Mouse (Mus musculus): ENCODE results near the gene Inpp5d. TPM values are rescaled to one million over a fixed set of nuclear protein-coding genes. Genes with fewer than 3 reads are reported as not detected.

Gene Inpp5d
- polyA plus RNA-seq, 1 experiment = 204 TPM

GRCm38 (mm10) chr1:87631584-87631983 lies 11.5 kb downstream of the Inpp5d start:
- no peak for TF ChIP-seq POLR2A (IDR thresholded peaks at IDR 0.05; ENCODE audit: low read depth, low read length)
- TF ChIP-seq CTCF (IDR thresholded peaks at IDR 0.05; ENCODE audit: extremely low read depth, insufficient read depth, insufficient read length, insufficient replicate concordance) = no peak
- Histone ChIP-seq H3K36me3 (ENCODE audit: control insufficient read depth, insufficient read depth, low read length) (peaks cover 5% of the 10 kb centered on the region; the same call in 1 of the 2 replicates), H3K27ac (ENCODE audit: insufficient read depth, low read length) (peak overlapping the region; percentile 31; the same call in 1 of the 2 replicates), H3K4me3 (ENCODE audit: extremely low read depth, insufficient read depth, insufficient read length) (no peak overlapping the region), H3K4me1 (ENCODE audit: control insufficient read depth, insufficient read depth, insufficient read length) (peaks cover 49% of the 10 kb centered on the region), H3K27me3 (ENCODE audit: control insufficient read depth, insufficient read depth, low read length) (no peaks in the 10 kb centered on the region)
- WGBS = 48% methylated on average over 10 of the region's 10 CpGs
- no peak for DNase-seq (ENCODE audit: low read depth in 1 of 2, low spot score in 2 of 2)

DNA sequence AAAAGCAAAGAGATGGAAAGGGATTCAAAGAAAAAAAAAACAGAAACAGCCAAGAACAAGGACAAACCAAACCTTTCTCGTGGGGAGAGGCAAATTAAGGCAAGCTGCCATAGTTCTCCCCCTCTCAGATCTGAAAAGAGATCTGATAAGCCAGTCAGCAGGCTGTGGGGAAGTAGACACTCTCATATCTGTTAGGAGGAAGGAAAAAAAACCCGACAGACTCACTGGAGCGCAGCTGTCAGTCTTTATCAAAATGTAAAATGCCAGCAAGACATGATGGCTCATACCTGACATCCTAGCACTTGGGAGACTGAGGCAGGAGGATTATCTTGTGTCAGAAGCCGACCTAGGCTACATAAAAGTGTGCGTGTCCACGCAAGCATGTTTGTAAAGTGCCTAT lies 12.1 kb downstream of the Inpp5d start:
- 36% methylated on average over 6 of the region's 6 CpGs for WGBS
- Histone ChIP-seq H3K36me3 (ENCODE audit: control insufficient read depth, insufficient read depth, low read length) (peaks cover 5% of the 10 kb centered on the region; the same call in 1 of the 2 replicates), H3K4me3 (ENCODE audit: extremely low read depth, insufficient read depth, insufficient read length) (no peak overlapping the region), H3K27ac (ENCODE audit: insufficient read depth, low read length) (peak overlapping the region; percentile 33), H3K27me3 (ENCODE audit: control insufficient read depth, insufficient read depth, low read length) (no peaks in the 10 kb centered on the region), H3K4me1 (ENCODE audit: control insufficient read depth, insufficient read depth, insufficient read length) (peaks cover 47% of the 10 kb centered on the region)
- peak in 1 of 2 experiments; percentile 38 for DNase-seq (ENCODE audit: low read depth in 1 of 2, low spot score in 2 of 2)
- TF ChIP-seq POLR2A (IDR thresholded peaks at IDR 0.05; ENCODE audit: low read depth, low read length) = no peak
- TF ChIP-seq CTCF (IDR thresholded peaks at IDR 0.05; ENCODE audit: extremely low read depth, insufficient read depth, insufficient read length, insufficient replicate concordance) = no peak

DNA sequence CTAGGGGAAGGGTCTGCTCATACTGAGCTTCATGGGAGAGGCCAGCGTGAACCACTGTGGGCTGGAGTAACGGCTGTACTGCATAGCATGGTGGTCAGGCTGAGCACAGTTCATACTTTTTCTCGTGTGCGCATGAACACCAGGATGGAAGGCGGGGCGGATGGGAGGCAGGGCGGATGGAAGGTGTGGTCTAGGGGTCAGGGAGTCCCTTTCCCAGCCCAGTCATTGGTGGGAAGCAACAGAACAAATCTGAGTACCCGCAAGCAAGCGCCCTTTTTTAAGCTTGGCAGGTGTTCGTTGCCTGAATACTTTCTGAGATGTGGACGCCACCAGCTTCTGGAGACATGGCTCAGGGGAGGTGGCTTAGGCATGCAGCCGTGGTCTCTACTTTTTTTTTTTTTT lies 16.6 kb downstream of the Inpp5d start:
- Histone ChIP-seq H3K36me3 (ENCODE audit: control insufficient read depth, insufficient read depth, low read length) (peaks cover 6% of the 10 kb centered on the region; the same call in 1 of the 2 replicates), H3K27me3 (ENCODE audit: control insufficient read depth, insufficient read depth, low read length) (no peaks in the 10 kb centered on the region), H3K27ac (ENCODE audit: insufficient read depth, low read length) (peak overlapping the region; percentile 63), H3K4me1 (ENCODE audit: control insufficient read depth, insufficient read depth, insufficient read length) (peaks cover 52% of the 10 kb centered on the region), H3K4me3 (ENCODE audit: extremely low read depth, insufficient read depth, insufficient read length) (no peak overlapping the region)
- TF ChIP-seq POLR2A (IDR thresholded peaks at IDR 0.05; ENCODE audit: low read depth, low read length) = no peak
- no peak for TF ChIP-seq CTCF (IDR thresholded peaks at IDR 0.05; ENCODE audit: extremely low read depth, insufficient read depth, insufficient read length, insufficient replicate concordance)
- WGBS = 38% methylated on average over 12 of the region's 12 CpGs
- DNase-seq (ENCODE audit: low read depth in 1 of 2, low spot score in 2 of 2) = no peak

DNA sequence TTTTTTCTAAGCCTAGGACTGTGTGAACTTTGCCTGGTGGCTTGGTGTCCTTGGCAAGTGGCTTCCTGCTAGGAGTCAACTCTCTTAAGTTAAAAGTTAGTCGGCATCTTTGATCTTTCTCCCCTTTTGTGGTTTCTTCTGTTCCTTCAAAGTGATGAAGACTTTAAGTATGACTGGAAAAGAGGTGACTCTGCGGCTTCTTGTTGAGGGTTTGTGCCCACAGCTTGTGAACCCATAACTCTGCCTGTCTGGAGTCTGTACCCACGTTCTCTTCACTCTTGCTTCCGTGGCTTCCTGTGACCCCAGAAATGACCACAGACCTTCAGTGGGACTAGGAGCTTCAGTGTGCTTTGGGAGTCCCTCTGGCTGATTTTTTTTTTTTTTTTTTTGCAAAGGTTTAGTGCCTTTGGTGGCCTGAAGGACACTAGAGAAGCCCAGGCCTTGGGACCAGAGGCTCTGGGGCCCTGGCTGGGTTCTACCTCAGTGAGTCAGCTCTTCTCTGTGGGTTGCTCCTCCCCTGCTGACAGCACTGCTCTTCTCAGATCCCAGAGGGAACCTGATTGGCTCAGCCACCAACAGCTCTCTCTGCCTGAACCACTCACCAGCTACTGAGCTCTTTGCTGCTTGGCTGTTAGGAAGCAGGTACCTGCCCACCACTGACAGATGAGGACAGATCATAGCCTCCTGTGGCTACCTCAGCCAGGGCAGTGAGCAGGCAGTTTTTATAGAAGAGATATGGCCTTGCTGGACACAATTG lies 17.2 kb downstream of the Inpp5d start:
- WGBS = 11% methylated on average over 4 of the region's 4 CpGs
- H3K4me3 ChIP-seq (ENCODE audit: extremely low read depth, insufficient read depth, insufficient read length) = no peak overlapping the region
- peaks cover 9% of the 10 kb centered on the region; the same call in 1 of the 2 replicates for H3K36me3 ChIP-seq (ENCODE audit: control insufficient read depth, insufficient read depth, low read length)
- H3K4me1 ChIP-seq (ENCODE audit: control insufficient read depth, insufficient read depth, insufficient read length) = peaks cover 51% of the 10 kb centered on the region
- H3K27me3 ChIP-seq (ENCODE audit: control insufficient read depth, insufficient read depth, low read length) = no peaks in the 10 kb centered on the region
- peak in 1 of 2 experiments; percentile 60 for DNase-seq (ENCODE audit: low read depth in 1 of 2, low spot score in 2 of 2)
- TF ChIP-seq CTCF (IDR thresholded peaks at IDR 0.05; ENCODE audit: extremely low read depth, insufficient read depth, insufficient read length, insufficient replicate concordance) (no peak), POLR2A (IDR thresholded peaks at IDR 0.05; ENCODE audit: low read depth, low read length) (no peak)
- H3K27ac ChIP-seq (ENCODE audit: insufficient read depth, low read length) = peak overlapping the region; percentile 63

- TF ChIP-seq POLR2A (IDR thresholded peaks at IDR 0.05; ENCODE audit: low read depth, low read length) (no peak; the same call in 1 of the 2 replicates), CTCF (IDR thresholded peaks at IDR 0.05; ENCODE audit: extremely low read depth, insufficient read depth, insufficient read length, insufficient replicate concordance) (no peak)
- Histone ChIP-seq H3K27ac (ENCODE audit: insufficient read depth, low read length) (peak overlapping the region; percentile 79), H3K4me1 (ENCODE audit: control insufficient read depth, insufficient read depth, insufficient read length) (peaks cover 48% of the 10 kb centered on the region), H3K4me3 (ENCODE audit: extremely low read depth, insufficient read depth, insufficient read length) (no peak overlapping the region), H3K27me3 (ENCODE audit: control insufficient read depth, insufficient read depth, low read length) (no peaks in the 10 kb centered on the region), H3K36me3 (ENCODE audit: control insufficient read depth, insufficient read depth, low read length) (peaks cover 11% of the 10 kb centered on the region; the same call in 1 of the 2 replicates)
- 25% methylated on average over 4 of the region's 4 CpGs for WGBS
- no peak for DNase-seq (ENCODE audit: low read depth in 1 of 2, low spot score in 2 of 2)
These were observed 17.9 kb downstream of the Inpp5d start for GRCm38 (mm10) chr1:87637878-87638600.

- Histone ChIP-seq H3K36me3 (ENCODE audit: control insufficient read depth, insufficient read depth, low read length) (peaks cover 18% of the 10 kb centered on the region), H3K4me3 (ENCODE audit: extremely low read depth, insufficient read depth, insufficient read length) (no peak overlapping the region), H3K4me1 (ENCODE audit: control insufficient read depth, insufficient read depth, insufficient read length) (peaks cover 45% of the 10 kb centered on the region), H3K27ac (ENCODE audit: insufficient read depth, low read length) (peak overlapping the region; percentile 91), H3K27me3 (ENCODE audit: control insufficient read depth, insufficient read depth, low read length) (no peaks in the 10 kb centered on the region)
- DNase-seq (ENCODE audit: low read depth in 1 of 2, low spot score in 2 of 2) = no peak
- TF ChIP-seq POLR2A (IDR thresholded peaks at IDR 0.05; ENCODE audit: low read depth, low read length) (no peak), CTCF (IDR thresholded peaks at IDR 0.05; ENCODE audit: extremely low read depth, insufficient read depth, insufficient read length, insufficient replicate concordance) (no peak)
- WGBS = 39% methylated on average over 8 of the region's 8 CpGs
These were observed 19.6 kb downstream of the Inpp5d start for GRCm38 (mm10) chr1:87639724-87640123.
